Mouse (Mus musculus) lung, postnatal 0 days (tissue): Measurements from ENCODE around the gene Lcp2.

ENCODE experiments used
- CTCF ChIP-seq: IDR thresholded peaks from 2 replicates; pipeline ENCODE4 v1.5.1; 2016; ENCODE audit warnings: antibody characterized with exemption, mild to moderate bottlenecking
- EP300 ChIP-seq: IDR thresholded peaks from 2 replicates; pipeline ENCODE4 v1.6.1; 2016; ENCODE audit warnings: antibody characterized with exemption, mild to moderate bottlenecking, control low read depth

DNA sequence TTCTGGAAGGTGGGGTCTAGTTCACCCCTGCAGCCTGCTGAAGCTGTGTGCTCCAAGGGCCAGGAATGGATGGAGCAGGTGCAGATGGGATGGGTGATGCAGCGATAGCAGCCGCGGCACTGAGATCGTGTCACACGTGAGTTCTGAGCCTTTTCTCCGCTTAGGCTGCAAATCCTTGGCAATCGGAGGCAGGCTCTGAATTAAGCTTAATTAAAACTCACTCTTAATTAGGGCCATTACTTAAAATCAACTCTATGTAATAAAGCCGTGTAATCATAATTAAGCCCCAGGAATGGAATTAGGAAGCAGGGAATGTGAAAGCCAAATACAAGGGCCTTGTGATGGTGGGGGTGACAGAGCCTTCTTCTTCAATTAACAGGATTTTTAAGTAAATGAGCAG lies 92.6 kb downstream of the Lcp2 start:
- no peak for TF ChIP-seq EP300
- no peak for TF ChIP-seq CTCF
